Mouse (Mus musculus) midbrain, embryonic 16.5 days (tissue): ENCODE data around the gene Entpd1. TPM values are rescaled to one million over a fixed set of nuclear protein-coding genes. Genes with fewer than 3 reads are reported as not detected.

Source experiments
- ATAC-seq: fragments of 200-750 bp; cut with Nextera tagmentation; 2 replicates; pipeline ENCODE4 v1.8.0; 2017; ENCODE audit warnings: moderate TSS enrichment
- H3K27ac ChIP-seq: fragments of 300-500 bp; sonication (generic); 2 replicates; pipeline ENCODE4 v1.5.1; 2014; ENCODE audit warnings: mild to moderate bottlenecking, low read length, mixed read lengths
- H3K27me3 ChIP-seq: fragments of 300-500 bp; sonication (generic); 2 replicates; pipeline ENCODE4 v1.6.1; 2014; ENCODE audit warnings: low read depth, low read length, mixed read lengths; ENCODE audit not compliant: control insufficient read depth, insufficient read depth
- H3K36me3 ChIP-seq: fragments of 300-500 bp; sonication (generic); 2 replicates; pipeline ENCODE4 v1.6.1; 2014; ENCODE audit warnings: mild to moderate bottlenecking, low read length, moderate library complexity, mixed read lengths; ENCODE audit not compliant: control insufficient read depth, insufficient read depth
- H3K4me1 ChIP-seq: fragments of 300-500 bp; sonication (generic); 2 replicates; pipeline ENCODE4 v1.6.1; 2014; ENCODE audit warnings: mild to moderate bottlenecking, low read length, mixed read lengths; ENCODE audit not compliant: control insufficient read depth, insufficient read depth
- H3K4me2 ChIP-seq: fragments of 300-500 bp; sonication (generic); 2 replicates; pipeline ENCODE4 v1.6.1; 2014; ENCODE audit warnings: mild to moderate bottlenecking, low read length, mixed read lengths
- H3K4me3 ChIP-seq: fragments of 300-500 bp; sonication (generic); 2 replicates; pipeline ENCODE4 v1.5.1; 2014; ENCODE audit warnings: low read depth, mild to moderate bottlenecking, low read length, moderate library complexity, mixed read lengths
- H3K9ac ChIP-seq: fragments of 300-500 bp; sonication (generic); 2 replicates; pipeline ENCODE4 v1.6.1; 2014; ENCODE audit warnings: low read depth, low read length, mixed read lengths
- H3K9me3 ChIP-seq: fragments of 300-500 bp; sonication (generic); replicated peaks from 2 replicates; pipeline ENCODE4 v1.6.1; 2014; ENCODE audit warnings: mild to moderate bottlenecking, low read length, mixed read lengths; ENCODE audit not compliant: control insufficient read depth, poor library complexity, severe bottlenecking
- WGBS: fragments of 180-500 bp; shearing (Covaris S2); extraction: QIAGEN DNeasy Blood & Tissue Kit; methylation state at CpG from one replicate; pipeline ENCODE4 v1.1.7; 2014; 5-methylcytosine and 5-hydroxymethylcytosine counted together
- polyA plus RNA-seq: library from polyadenylated mRNA; unstranded; fragments of >200 nt; fragmentation: Nextera tagmentation; extraction: Ambion mirVana; gene quantifications from 2 replicates; pipeline ENCODE4 v1.2.1, GENCODE M21; 2015

The Entpd1 gene
- polyA plus RNA-seq, 1 experiment from 2014 or later: 8.2 TPM

GRCm38 (mm10) chr19:40760071-40760470 is 147.9 kb downstream of the Entpd1 start:
- Histone ChIP-seq H3K27me3 (no peaks in the 10 kb centered on the region), H3K27ac (no peak overlapping the region), H3K9me3 (no peaks in the 10 kb centered on the region), H3K9ac (no peak overlapping the region), H3K4me3 (no peak overlapping the region), H3K4me2 (no peak overlapping the region), H3K36me3 (no peaks in the 10 kb centered on the region), H3K4me1 (no peaks in the 10 kb centered on the region)
- WGBS: 75% methylated on average over 2 of the region's 2 CpGs
- no peak for ATAC-seq

- WGBS: 41% methylated on average over 22 of the region's 22 CpGs
- Histone ChIP-seq H3K27ac (no peak overlapping the region), H3K36me3 (no peaks in the 10 kb centered on the region), H3K27me3 (no peaks in the 10 kb centered on the region), H3K4me1 (no peaks in the 10 kb centered on the region), H3K9ac (no peak overlapping the region), H3K4me2 (peak overlapping the region; percentile 53), H3K4me3 (peak overlapping the region; percentile 29), H3K9me3 (no peaks in the 10 kb centered on the region)
- ATAC-seq: no peak
These were observed 150.0 kb downstream of the Entpd1 start for GRCm38 (mm10) chr19:40762023-40762759.

DNA sequence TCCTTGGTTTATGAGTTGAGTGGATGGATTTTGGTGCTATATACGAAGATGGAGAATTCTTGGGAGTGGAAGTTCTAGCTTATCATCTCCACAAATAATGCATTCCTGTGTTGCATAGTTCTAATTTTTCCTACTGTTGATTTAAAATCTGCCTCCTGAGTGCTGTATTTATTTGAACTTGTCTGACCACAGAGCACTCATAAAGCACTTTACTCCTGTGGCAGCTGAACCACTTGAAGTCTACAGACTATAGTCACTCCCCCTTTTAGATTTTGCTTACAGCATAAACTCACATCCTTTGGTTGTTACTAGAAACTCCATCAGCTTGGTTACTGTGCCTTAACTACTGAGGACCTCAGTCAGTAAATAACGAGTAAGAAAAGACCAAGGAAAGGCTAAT is 155.0 kb downstream of the Entpd1 start:
- Histone ChIP-seq H3K4me2 (no peak overlapping the region), H3K9me3 (no peaks in the 10 kb centered on the region), H3K4me1 (no peaks in the 10 kb centered on the region), H3K9ac (no peak overlapping the region), H3K36me3 (no peaks in the 10 kb centered on the region), H3K27me3 (no peaks in the 10 kb centered on the region), H3K27ac (no peak overlapping the region), H3K4me3 (no peak overlapping the region)
- ATAC-seq: no peak
- 86% methylated on average over 2 of the region's 2 CpGs for WGBS

- no peak for ATAC-seq
- H3K4me2 ChIP-seq: no peak overlapping the region
- no peaks in the 10 kb centered on the region for H3K4me1 ChIP-seq
- H3K36me3 ChIP-seq: no peaks in the 10 kb centered on the region
- H3K27ac ChIP-seq: no peak overlapping the region
- H3K4me3 ChIP-seq: no peak overlapping the region
- no peak overlapping the region for H3K9ac ChIP-seq
- H3K27me3 ChIP-seq: no peaks in the 10 kb centered on the region
- no peaks in the 10 kb centered on the region for H3K9me3 ChIP-seq
- 49% methylated on average over 7 of the region's 7 CpGs for WGBS
These were observed 157.2 kb downstream of the Entpd1 start for GRCm38 (mm10) chr19:40769341-40769770.

- WGBS: 78% methylated on average over 15 of the region's 15 CpGs
- ATAC-seq: no peak
- H3K4me2 ChIP-seq: no peak overlapping the region
These were observed 176.0 kb downstream of the Entpd1 start for GRCm38 (mm10) chr19:40788004-40788714.

DNA sequence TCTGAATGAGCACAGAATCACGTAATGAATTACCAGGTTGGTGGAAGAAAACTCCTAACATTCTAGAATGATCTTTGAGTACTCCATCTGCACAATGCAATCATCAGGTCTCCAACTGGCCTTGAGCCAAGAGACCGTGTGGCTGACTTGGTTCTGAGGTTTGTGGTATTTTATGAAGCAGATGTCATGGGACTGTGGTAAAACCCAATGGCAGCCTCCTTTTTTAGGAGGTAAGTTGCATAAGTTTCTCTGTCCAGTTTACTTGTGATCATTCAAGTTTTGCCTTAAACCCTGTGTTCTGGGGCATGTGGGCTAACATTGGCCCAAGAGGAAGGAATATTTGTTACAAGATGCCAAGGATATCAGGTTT is 176.5 kb downstream of the Entpd1 start:
- Histone ChIP-seq H3K4me2 (no peak overlapping the region), H3K27me3 (no peaks in the 10 kb centered on the region), H3K27ac (no peak overlapping the region), H3K4me3 (no peak overlapping the region), H3K9me3 (no peaks in the 10 kb centered on the region), H3K9ac (no peak overlapping the region), H3K36me3 (no peaks in the 10 kb centered on the region), H3K4me1 (no peaks in the 10 kb centered on the region)
- WGBS: 87% methylated on average over 2 of the region's 2 CpGs
- ATAC-seq: no peak

More at GRCm38 (mm10) chr19:40788004-40788714, 176.0 kb downstream of the Entpd1 start:
- Histone ChIP-seq H3K9ac (no peak overlapping the region), H3K9me3 (no peaks in the 10 kb centered on the region), H3K4me3 (no peak overlapping the region), H3K4me1 (no peaks in the 10 kb centered on the region), H3K27me3 (no peaks in the 10 kb centered on the region), H3K36me3 (no peaks in the 10 kb centered on the region), H3K27ac (no peak overlapping the region)

Other genes starting within 250 kb of the Entpd1 start
- 83.3 and 84.6 TPM in 2 replicates for gene Sorbs1, start 98.6 kb upstream of the Entpd1 start, polyA plus RNA-seq
- 58.4 and 59.2 TPM in 2 replicates for gene Aldh18a1, start 23.9 kb upstream of the Entpd1 start, polyA plus RNA-seq
- gene Tctn3, start 133 bp upstream of the Entpd1 start, polyA plus RNA-seq: 16.8 and 17.7 TPM in 2 replicates
- gene Cc2d2b, start 136.4 kb downstream of the Entpd1 start, polyA plus RNA-seq: 0.19 and 0.42 TPM in 2 replicates
- gene Ccnj, start 218.9 kb downstream of the Entpd1 start, polyA plus RNA-seq: 16.7 and 19.8 TPM in 2 replicates